Mouse (Mus musculus) heart, embryonic 11.5 days (tissue): ENCODE measurements around the gene 1700022I11Rik. TPM values are rescaled to one million over a fixed set of nuclear protein-coding genes. Genes with fewer than 3 reads are reported as not detected.

Source experiments
- ATAC-seq: fragments of 200-750 bp; cut with Nextera tagmentation; replicated peaks from 2 replicates; pipeline ENCODE4 v1.8.0; 2017; ENCODE audit warnings: moderate library complexity; ENCODE audit not compliant: insufficient number of reproducible peaks, low FRiP score, low TSS enrichment
- H3K27ac ChIP-seq: fragments of 300-500 bp; sonication (generic); 2 replicates; pipeline ENCODE4 v1.5.1; 2014; ENCODE audit warnings: mild to moderate bottlenecking, low read depth, low read length
- H3K27me3 ChIP-seq: fragments of 300-500 bp; sonication (generic); 2 replicates; pipeline ENCODE4 v1.6.1; 2014; ENCODE audit warnings: mild to moderate bottlenecking, low read length, mixed read lengths; ENCODE audit not compliant: control insufficient read depth, insufficient read depth
- H3K36me3 ChIP-seq: fragments of 300-500 bp; sonication (generic); 2 replicates; pipeline ENCODE4 v1.6.1; 2014; ENCODE audit warnings: mild to moderate bottlenecking, low read length, moderate library complexity, mixed read lengths; ENCODE audit not compliant: control insufficient read depth, insufficient read depth
- H3K4me1 ChIP-seq: fragments of 300-500 bp; sonication (generic); 2 replicates; pipeline ENCODE4 v1.6.1; 2014; ENCODE audit warnings: low read length; ENCODE audit not compliant: control insufficient read depth, insufficient read depth
- H3K4me2 ChIP-seq: fragments of 300-500 bp; sonication (generic); 2 replicates; pipeline ENCODE4 v1.6.1; 2014; ENCODE audit warnings: mild to moderate bottlenecking, moderate library complexity
- H3K4me3 ChIP-seq: fragments of 300-500 bp; sonication (generic); 2 replicates; pipeline ENCODE4 v1.5.1; 2014; ENCODE audit warnings: low read depth, low read length
- H3K9ac ChIP-seq: fragments of 300-500 bp; sonication (generic); 2 replicates; pipeline ENCODE4 v1.6.1; 2014; ENCODE audit warnings: mild to moderate bottlenecking, low read depth, low read length, moderate library complexity
- H3K9me3 ChIP-seq: fragments of 300-500 bp; sonication (generic); replicated peaks from 2 replicates; pipeline ENCODE4 v1.6.1; 2016; ENCODE audit warnings: low read length; ENCODE audit not compliant: control insufficient read depth
- WGBS: fragments of 180-500 bp; shearing (Covaris S2); extraction: QIAGEN DNeasy Blood & Tissue Kit; methylation state at CpG from one replicate; pipeline ENCODE4 v1.1.7; 2014; ENCODE audit not compliant: insufficient replicate concordance; 5-methylcytosine and 5-hydroxymethylcytosine counted together
- polyA plus RNA-seq: library from polyadenylated mRNA; unstranded; fragments of >200 nt; fragmentation: Nextera tagmentation; extraction: Ambion mirVana; gene quantifications from 2 replicates; pipeline ENCODE4 v1.2.1, GENCODE M21; 2014

The 1700022I11Rik gene
- polyA plus RNA-seq, 1 experiment from 2014 or later = 0.36 TPM

DNA sequence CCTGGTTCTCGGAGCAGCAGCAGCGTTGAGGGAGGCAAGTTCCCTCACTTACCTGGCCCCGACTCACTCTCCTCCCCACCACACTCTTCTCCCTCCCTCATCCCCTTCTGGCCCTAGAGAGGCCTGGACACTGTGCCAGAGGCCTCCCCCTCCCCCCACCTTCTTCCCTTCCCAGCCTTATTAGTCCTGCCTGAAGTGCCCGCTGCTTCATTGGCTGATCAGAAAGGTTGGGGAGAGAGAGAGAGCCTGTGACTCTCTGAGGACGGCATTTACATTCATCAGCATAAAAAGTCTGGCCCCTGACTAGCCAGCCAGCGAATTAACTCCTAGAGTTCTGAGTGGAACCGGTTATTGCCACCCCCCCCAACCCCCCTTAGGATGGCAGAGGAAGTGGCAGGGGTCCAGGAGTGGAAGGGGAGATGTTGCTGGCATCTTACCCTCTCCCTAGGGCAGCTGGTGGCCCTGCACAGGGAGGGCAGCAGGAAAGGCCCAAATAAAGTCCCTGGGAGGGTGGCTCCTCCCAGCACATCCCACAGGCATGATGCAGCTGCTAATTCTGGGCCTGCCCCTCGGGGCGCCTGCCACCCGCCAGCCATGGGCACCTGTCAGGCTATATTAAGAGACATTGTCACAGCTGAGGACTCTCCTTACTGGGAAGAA, 15.8 kb upstream of the 1700022I11Rik start:
- no peaks in the 10 kb centered on the region; the same call in 1 of the 2 replicates for H3K27me3 ChIP-seq
- H3K4me2 ChIP-seq = peak overlapping the region; percentile 51
- no peaks in the 10 kb centered on the region for H3K9me3 ChIP-seq
- WGBS = 32% methylated on average over 10 of the region's 10 CpGs
- no peak overlapping the region for H3K4me3 ChIP-seq
- peaks cover 7% of the 10 kb centered on the region; the same call in 1 of the 2 replicates for H3K36me3 ChIP-seq
- peak overlapping the region; percentile 66 for H3K9ac ChIP-seq
- H3K27ac ChIP-seq = peak overlapping the region; percentile 97
- H3K4me1 ChIP-seq = peaks cover 54% of the 10 kb centered on the region
- ATAC-seq = 0 out of 2 replicates have a peak, but pooled peaks have one; percentile 8

- no peak for ATAC-seq
- peak overlapping the region; percentile 51 for H3K4me2 ChIP-seq
- H3K4me3 ChIP-seq = no peak overlapping the region
- no peaks in the 10 kb centered on the region for H3K9me3 ChIP-seq
- H3K9ac ChIP-seq = peak overlapping the region; percentile 66
- H3K27ac ChIP-seq = peak overlapping the region; percentile 97
- no peaks in the 10 kb centered on the region for H3K27me3 ChIP-seq
- peaks cover 50% of the 10 kb centered on the region for H3K4me1 ChIP-seq
- WGBS = 4% methylated on average over 9 of the region's 10 CpGs
- H3K36me3 ChIP-seq = peaks cover 7% of the 10 kb centered on the region; the same call in 1 of the 2 replicates
These were observed 15.1 kb upstream of the 1700022I11Rik start for GRCm38 (mm10) chr4:42954297-42954696.

- Histone ChIP-seq H3K4me2 (no peak overlapping the region), H3K27ac (no peak overlapping the region), H3K4me3 (no peak overlapping the region), H3K36me3 (peaks cover 7% of the 10 kb centered on the region; the same call in 1 of the 2 replicates), H3K9me3 (no peaks in the 10 kb centered on the region), H3K27me3 (no peaks in the 10 kb centered on the region), H3K9ac (no peak overlapping the region), H3K4me1 (peaks cover 59% of the 10 kb centered on the region)
- no peak for ATAC-seq
- WGBS = 86% methylated on average over 3 of the region's 3 CpGs
These were observed 14.2 kb upstream of the 1700022I11Rik start for GRCm38 (mm10) chr4:42955200-42955599.

- ATAC-seq = no peak
- no peak overlapping the region for H3K4me3 ChIP-seq
- no peak overlapping the region for H3K27ac ChIP-seq
- no peak overlapping the region for H3K9ac ChIP-seq
- WGBS = 92% methylated on average over 17 of the region's 17 CpGs
- H3K27me3 ChIP-seq = no peaks in the 10 kb centered on the region
- H3K9me3 ChIP-seq = no peaks in the 10 kb centered on the region
- H3K4me2 ChIP-seq = no peak overlapping the region
- peaks cover 7% of the 10 kb centered on the region; the same call in 1 of the 2 replicates for H3K36me3 ChIP-seq
- peaks cover 48% of the 10 kb centered on the region for H3K4me1 ChIP-seq
These were observed 12.8 kb upstream of the 1700022I11Rik start for GRCm38 (mm10) chr4:42956581-42956980.

DNA sequence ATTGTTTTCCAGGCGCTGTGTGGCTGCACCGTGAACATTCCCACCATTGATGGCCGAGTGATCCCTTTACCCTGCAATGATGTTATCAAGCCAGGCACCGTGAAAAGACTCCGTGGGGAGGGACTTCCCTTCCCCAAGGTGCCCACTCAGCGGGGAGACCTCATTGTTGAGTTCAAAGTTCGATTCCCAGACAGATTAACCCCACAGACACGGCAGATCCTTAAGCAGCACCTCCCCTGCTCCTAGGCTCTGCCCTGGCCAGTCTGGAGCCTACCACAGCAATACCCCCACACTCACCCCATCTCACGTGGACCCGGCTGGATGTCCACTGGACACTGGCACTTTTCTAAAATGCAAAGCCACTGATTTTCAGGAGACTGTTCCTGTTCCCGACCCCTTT, 12.1 kb upstream of the 1700022I11Rik start:
- H3K4me2 ChIP-seq = no peak overlapping the region
- no peak overlapping the region for H3K27ac ChIP-seq
- H3K4me3 ChIP-seq = no peak overlapping the region
- H3K4me1 ChIP-seq = peaks cover 41% of the 10 kb centered on the region
- no peak for ATAC-seq
- H3K9ac ChIP-seq = no peak overlapping the region
- H3K36me3 ChIP-seq = peaks cover 7% of the 10 kb centered on the region; the same call in 1 of the 2 replicates
- H3K9me3 ChIP-seq = no peaks in the 10 kb centered on the region
- 83% methylated on average over 11 of the region's 11 CpGs for WGBS
- no peaks in the 10 kb centered on the region for H3K27me3 ChIP-seq

- Histone ChIP-seq H3K4me1 (peaks cover 35% of the 10 kb centered on the region), H3K9me3 (no peaks in the 10 kb centered on the region), H3K27ac (peak overlapping the region; percentile 78; the same call in 1 of the 2 replicates)
These were observed 11.4 kb upstream of the 1700022I11Rik start for GRCm38 (mm10) chr4:42957979-42958378.

GRCm38 (mm10) chr4:42958942-42959341, 10.5 kb upstream of the 1700022I11Rik start:
- H3K4me3 ChIP-seq = no peak overlapping the region
- H3K9me3 ChIP-seq = no peaks in the 10 kb centered on the region
- H3K27me3 ChIP-seq = no peaks in the 10 kb centered on the region
- peaks cover 26% of the 10 kb centered on the region for H3K4me1 ChIP-seq
- WGBS = 35% methylated on average over 8 of the region's 8 CpGs
- H3K4me2 ChIP-seq = no peak overlapping the region
- no peak overlapping the region for H3K9ac ChIP-seq
- H3K36me3 ChIP-seq = peaks cover 7% of the 10 kb centered on the region; the same call in 1 of the 2 replicates
- peak; percentile 50; the same call in 1 of the 2 replicates for ATAC-seq
- peak overlapping the region; percentile 78 for H3K27ac ChIP-seq

More at GRCm38 (mm10) chr4:42957979-42958378, 11.4 kb upstream of the 1700022I11Rik start:
- Histone ChIP-seq H3K9ac (0 out of 2 replicates have a peak overlapping the region, but pooled peaks have one; percentile 43), H3K36me3 (peaks cover 7% of the 10 kb centered on the region; the same call in 1 of the 2 replicates), H3K27me3 (no peaks in the 10 kb centered on the region), H3K4me2 (no peak overlapping the region), H3K4me3 (no peak overlapping the region)
- no peak for ATAC-seq
- 80% methylated on average over 8 of the region's 8 CpGs for WGBS

GRCm38 (mm10) chr4:42959382-42959781, 10.0 kb upstream of the 1700022I11Rik start:
- Histone ChIP-seq H3K27ac (peak overlapping the region; percentile 78), H3K4me1 (peaks cover 24% of the 10 kb centered on the region), H3K36me3 (peaks cover 7% of the 10 kb centered on the region; the same call in 1 of the 2 replicates), H3K4me2 (no peak overlapping the region), H3K4me3 (no peak overlapping the region), H3K9me3 (no peaks in the 10 kb centered on the region), H3K9ac (0 out of 2 replicates have a peak overlapping the region, but pooled peaks have one; percentile 12), H3K27me3 (no peaks in the 10 kb centered on the region)
- 64% methylated on average over 4 of the region's 4 CpGs for WGBS
- no peak for ATAC-seq
